Mouse (Mus musculus) MEL (cell line): ENCODE measurements around the gene Hoxa3.

ENCODE experiments used
- CTCF ChIP-seq, 3 experiments: IDR thresholded peaks in 2 of 3; conservative IDR thresholded peaks in 1 of 3; 2 replicates each; pipeline ENCODE4 v1.5.1; 2011 to 2012; ENCODE audit warnings: low read length in 3 of 3, low read depth in 2 of 3, mild to moderate bottlenecking in 2 of 3, improper control_type of control experiment in 1 of 3, inconsistent platforms in 1 of 3, mixed read lengths in 1 of 3, moderate library complexity in 1 of 3; ENCODE audit not compliant: control insufficient read depth in 1 of 3, insufficient read depth in 1 of 3, poor library complexity in 1 of 3, severe bottlenecking in 1 of 3
- GATA1 ChIP-seq: IDR thresholded peaks from 2 replicates; pipeline ENCODE4 v1.6.1; 2011; ENCODE audit warnings: low read depth, low read length, improper control_type of control experiment
- HCFC1 ChIP-seq: IDR thresholded peaks from 2 replicates; pipeline ENCODE4 v1.6.1; 2012; ENCODE audit warnings: low read depth, mild to moderate bottlenecking, inconsistent platforms, low read length, improper control_type of control experiment, moderate library complexity
- MAFK ChIP-seq: IDR thresholded peaks from 2 replicates; pipeline ENCODE4 v1.6.1; 2011; ENCODE audit warnings: low read depth, mild to moderate bottlenecking, low read length, improper control_type of control experiment, borderline replicate concordance
- MEF2A ChIP-seq: IDR thresholded peaks from 2 replicates; pipeline ENCODE4 v1.6.1; 2014; ENCODE audit warnings: low read depth, mild to moderate bottlenecking, inconsistent platforms, low read length, improper control_type of control experiment; ENCODE audit not compliant: poor library complexity, insufficient replicate concordance, severe bottlenecking; ENCODE audit errors: extremely low read depth
- POLR2A ChIP-seq, 2 experiments: IDR thresholded peaks; 2 replicates each; pipeline ENCODE4 v1.6.1; 2011 to 2012; ENCODE audit warnings: low read length in 2 of 2, mild to moderate bottlenecking in 2 of 2, control low read depth in 1 of 2, improper control_type of control experiment in 1 of 2, low read depth in 1 of 2, moderate library complexity in 1 of 2; ENCODE audit not compliant: control insufficient read depth in 1 of 2, insufficient read depth in 1 of 2, poor library complexity in 1 of 2
- UBTF ChIP-seq: IDR thresholded peaks from 2 replicates; pipeline ENCODE4 v1.6.1; 2012; ENCODE audit warnings: low read depth, mild to moderate bottlenecking, inconsistent platforms, low read length, improper control_type of control experiment, moderate library complexity, borderline replicate concordance; ENCODE audit not compliant: insufficient read depth
- USF2 ChIP-seq, 2 experiments: IDR thresholded peaks; 2 replicates each; pipeline ENCODE4 v1.6.1; 2011 to 2012; ENCODE audit warnings: improper control_type of control experiment in 2 of 2, low read length in 2 of 2, borderline replicate concordance in 1 of 2, inconsistent platforms in 1 of 2, low read depth in 1 of 2, mild to moderate bottlenecking in 1 of 2; ENCODE audit not compliant: insufficient read depth in 1 of 2

DNA sequence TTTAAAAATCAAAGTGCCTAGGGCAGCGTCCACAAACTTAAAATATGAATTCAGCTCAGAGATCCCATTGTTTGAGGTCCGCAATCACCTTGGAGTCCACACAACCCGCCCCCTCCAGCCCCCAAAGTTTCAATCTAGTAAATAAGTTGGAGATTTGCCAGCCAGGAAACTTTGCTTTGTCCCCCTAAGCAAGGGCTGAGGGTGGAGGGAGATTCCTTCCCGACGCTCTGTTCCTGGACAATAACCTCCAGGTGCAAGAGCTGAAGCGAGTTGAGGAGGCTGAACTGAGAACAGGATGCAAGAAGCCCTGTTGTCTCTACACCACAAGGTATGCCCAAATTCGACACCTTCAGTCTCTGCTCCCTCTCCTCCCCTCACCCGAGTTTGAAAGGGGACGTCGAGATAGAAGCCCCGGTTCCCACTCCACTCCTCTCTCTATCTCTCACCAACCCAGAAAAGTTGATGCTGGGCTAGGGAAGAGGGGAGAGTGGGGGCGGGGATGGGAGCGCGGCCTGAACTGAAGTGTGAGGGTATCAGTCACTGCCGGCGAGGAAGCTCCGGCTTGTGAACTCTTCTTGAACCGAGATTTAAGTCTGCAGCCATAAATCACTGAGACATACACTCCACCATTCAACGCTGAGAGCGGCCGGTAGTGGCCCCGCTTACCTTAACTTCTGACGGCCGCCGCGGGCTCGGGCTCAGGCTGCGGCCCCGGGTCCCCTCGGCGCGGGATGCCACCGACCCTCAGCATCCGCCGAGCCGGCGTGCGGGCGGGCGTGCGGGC lies 38.0 kb downstream of the Hoxa3 start:
- TF ChIP-seq UBTF, result no peak
- TF ChIP-seq POLR2A (IDR thresholded peaks at IDR 0.05; ENCODE audit: control insufficient read depth in 1 of 2, insufficient read depth in 1 of 2, low read depth in 1 of 2, low read length in 2 of 2, poor library complexity in 1 of 2), result no peak
- TF ChIP-seq USF2 (IDR thresholded peaks at IDR 0.05; ENCODE audit: borderline replicate concordance in 1 of 2, insufficient read depth in 1 of 2, low read depth in 1 of 2, low read length in 2 of 2), result no peak
- no peak for TF ChIP-seq CTCF (IDR thresholded peaks at IDR 0.05 in 2 of 3, conservative IDR thresholded peaks at IDR 0.05 in 1 of 3; ENCODE audit: control insufficient read depth in 1 of 3, insufficient read depth in 1 of 3, low read depth in 2 of 3, low read length in 3 of 3, poor library complexity in 1 of 3, severe bottlenecking in 1 of 3)
- TF ChIP-seq MEF2A, result no peak
- no peak for TF ChIP-seq MAFK
- no peak for TF ChIP-seq HCFC1
- no peak for TF ChIP-seq GATA1
